Mouse (Mus musculus): ENCODE results near the gene Pdzd8.

DNA sequence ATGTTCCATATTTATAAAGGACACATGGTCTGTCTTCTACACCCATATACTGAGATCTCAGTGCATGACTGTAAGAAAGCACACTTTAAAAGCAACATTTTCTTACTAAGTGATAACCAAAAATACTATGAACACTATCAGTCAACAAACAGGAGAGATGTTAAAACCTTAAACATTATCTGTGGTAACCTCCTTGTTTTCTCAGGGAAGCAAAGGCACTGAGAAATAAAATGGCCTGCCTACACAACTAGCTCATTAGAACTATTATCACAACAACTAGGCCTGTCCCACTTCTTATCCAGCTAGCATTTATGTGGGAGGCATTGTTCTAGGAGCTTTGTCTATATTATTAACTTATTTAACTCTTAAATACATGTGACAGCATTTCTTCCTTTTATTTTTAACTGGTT, 14.8 kb downstream of the Pdzd8 start:
- no peak for TF ChIP-seq CTCF (IDR thresholded peaks at IDR 0.05; ENCODE audit: low read depth, low read length)
- TF ChIP-seq POLR2A (IDR thresholded peaks at IDR 0.05; ENCODE audit: insufficient read depth, low read length): no peak
- no peak for TF ChIP-seq EP300 (IDR thresholded peaks at IDR 0.05; ENCODE audit: insufficient read depth, low read depth, low read length)
